Mouse (Mus musculus) cerebellum, postnatal 36 days (tissue): Measurements from ENCODE around the gene Ass1.
A peak's percentile ranks its signal among the peaks of the same experiment; 100 is the strongest.

Source experiments
- DNase-seq, 2 experiments: peaks; one replicate each; pipeline ENCODE4 v3.0.0; 2021 to 2022; ENCODE audit warnings: mixed read lengths in 2 of 2

The Ass1 gene

DNA sequence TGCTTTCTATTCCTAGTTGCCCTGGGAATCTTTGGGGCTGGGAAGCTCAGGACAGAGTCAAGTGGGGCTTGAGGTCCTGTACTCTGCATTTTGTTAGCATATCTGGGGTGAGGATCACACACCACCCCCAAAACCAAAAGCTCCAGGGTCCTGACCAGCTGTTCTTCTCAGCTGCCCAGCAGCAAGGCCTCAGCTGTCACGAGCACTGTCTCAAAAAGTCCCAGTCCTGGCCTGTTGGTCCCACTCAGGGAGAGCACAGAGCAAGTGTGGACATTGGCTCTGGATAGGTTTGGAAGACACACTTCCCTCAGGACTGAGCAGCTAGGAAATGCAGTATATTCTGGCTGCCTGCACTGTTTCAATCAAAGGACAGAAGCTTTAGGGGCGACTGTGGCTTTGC, 20.5 kb downstream of the Ass1 start:
- DNase-seq = no peak

DNA sequence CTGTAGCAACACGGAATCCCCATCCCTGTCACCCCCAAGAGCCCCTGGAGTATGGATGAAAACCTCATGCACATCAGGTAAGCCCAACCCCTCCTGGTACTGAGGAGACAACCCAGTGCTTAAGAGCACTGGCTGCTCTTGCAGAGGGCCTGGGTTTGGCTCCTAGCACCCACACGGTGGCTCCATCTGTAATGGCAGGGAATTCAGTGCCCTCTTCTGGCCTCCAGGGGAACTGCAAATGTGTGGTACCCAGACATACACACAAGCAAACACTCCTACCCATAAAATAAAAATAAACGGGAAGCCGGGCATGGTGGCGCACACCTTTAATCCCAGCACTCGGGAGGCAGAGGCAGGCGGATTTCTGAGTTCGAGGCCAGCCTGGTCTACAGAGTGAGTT, 22.3 kb downstream of the Ass1 start:
- no peak for DNase-seq

DNA sequence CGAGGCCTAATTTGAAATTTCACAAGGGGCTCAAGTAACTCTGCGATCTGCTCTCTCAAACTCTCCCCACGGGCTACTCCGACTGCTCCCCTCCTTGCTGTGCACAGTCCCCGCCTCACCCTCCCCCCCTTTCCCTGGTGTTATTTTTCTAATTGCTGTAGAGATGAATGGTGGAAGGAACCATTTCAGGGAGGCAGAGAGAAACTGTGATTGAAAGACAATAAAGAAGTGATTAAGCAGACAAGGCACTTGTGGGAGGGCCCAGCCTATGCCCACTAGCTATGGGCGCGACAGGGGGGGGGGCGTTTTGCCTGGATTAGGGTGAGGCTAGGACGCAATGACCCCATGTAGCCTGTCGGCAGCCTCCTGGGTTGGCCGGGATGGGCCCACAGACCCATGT, 23.2 kb downstream of the Ass1 start:
- DNase-seq = no peak

DNA sequence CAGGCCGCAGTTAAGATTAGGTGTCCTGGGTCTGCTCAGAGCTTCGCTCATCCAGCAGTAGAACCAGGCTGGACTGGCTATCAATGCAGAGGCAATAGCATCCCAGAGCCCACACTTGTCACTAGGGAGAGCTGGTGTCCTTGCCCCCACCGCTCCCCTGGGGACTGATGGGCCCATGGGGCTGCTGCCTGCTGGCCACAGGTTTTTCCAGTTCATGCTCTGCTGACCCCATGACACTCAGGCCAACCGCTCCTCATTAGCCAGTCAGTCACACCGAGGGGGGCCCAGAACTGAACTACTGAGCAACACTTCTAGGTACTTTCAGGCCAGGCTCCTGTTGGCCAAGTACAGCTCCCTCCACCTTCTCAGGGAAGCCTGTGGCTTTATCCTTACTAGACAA, 24.3 kb downstream of the Ass1 start:
- DNase-seq = no peak

DNA sequence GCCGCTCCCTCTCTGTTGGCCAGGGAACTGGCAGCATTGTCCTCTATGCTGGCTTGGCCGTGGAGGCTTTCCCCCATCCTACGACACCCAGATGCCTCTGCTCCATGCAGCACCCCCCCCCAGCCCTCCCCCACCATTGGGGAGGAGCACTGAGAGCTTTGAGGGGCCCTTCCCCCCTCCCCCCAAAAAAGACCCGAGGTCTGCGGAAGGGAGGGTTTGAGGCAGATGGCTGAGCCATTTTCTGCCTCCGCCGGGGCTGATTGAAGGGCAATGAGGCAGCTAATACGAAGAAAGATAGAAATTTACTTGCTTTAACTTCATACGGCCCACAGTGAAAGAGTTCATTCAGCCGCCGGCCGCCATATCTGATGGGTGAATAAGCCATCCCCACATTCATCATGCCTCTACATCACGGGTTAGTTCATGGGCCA, 25.1 kb downstream of the Ass1 start:
- DNase-seq = no peak

DNA sequence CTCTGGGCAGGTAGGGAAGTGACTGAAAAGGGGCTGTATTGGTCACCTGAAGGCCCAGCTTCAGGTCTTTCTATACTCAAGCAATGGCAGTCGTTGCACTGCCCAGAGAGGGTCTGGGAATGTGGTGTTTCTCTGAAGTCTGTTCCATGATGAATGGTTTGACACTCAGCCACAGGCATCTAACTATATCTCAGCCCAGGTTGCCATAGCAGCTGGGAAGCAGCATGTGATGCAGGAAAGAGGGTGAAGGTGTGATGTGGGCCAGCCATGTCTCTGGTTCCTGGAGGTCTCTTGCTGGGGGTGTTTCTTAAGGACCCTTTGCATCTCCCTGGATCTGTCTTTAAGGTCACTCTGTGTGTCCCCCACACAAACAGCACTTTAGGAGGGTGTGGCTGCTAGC, 26.1 kb downstream of the Ass1 start:
- DNase-seq = no peak

DNA sequence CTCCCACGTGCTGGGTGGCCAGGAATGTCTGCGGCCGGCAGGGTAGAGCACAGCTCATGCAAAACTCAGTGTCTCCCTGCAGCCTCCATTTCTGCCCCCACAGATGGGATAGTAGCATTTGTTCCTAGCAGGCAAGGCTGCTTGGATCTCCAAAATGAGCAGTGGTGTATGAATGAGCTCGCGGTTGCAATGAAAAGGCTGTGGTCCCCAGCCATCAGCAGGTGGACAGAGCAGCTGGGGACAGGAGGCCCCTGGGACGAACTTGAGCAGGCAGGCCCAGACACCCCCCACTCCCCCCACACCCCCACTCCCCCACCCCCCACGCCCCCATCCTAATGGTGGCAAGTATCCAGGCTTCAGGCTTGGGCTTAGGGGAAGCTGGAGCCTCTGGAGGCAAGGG, 27.1 kb downstream of the Ass1 start:
- no peak for DNase-seq

DNA sequence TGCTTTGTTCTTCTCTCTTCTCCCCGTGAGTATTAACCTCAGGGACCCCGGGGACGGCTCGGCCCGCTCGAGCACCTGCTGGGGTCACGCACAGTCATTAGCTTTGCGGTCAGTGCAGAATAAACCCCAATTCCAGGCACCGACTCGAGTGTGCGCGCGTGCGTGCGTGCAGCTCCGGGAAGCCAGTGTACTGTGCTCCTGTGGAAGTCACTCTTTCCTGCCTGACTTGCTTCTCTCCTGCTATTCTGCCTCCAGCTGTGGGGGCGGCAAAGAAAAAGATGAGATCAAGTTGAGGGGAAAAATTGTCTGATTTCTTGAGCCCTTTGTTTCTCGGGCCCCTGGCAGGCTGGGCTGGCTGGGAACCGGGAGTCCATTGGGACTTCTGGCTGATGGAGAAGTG, 27.6 kb downstream of the Ass1 start:
- no peak for DNase-seq

DNA sequence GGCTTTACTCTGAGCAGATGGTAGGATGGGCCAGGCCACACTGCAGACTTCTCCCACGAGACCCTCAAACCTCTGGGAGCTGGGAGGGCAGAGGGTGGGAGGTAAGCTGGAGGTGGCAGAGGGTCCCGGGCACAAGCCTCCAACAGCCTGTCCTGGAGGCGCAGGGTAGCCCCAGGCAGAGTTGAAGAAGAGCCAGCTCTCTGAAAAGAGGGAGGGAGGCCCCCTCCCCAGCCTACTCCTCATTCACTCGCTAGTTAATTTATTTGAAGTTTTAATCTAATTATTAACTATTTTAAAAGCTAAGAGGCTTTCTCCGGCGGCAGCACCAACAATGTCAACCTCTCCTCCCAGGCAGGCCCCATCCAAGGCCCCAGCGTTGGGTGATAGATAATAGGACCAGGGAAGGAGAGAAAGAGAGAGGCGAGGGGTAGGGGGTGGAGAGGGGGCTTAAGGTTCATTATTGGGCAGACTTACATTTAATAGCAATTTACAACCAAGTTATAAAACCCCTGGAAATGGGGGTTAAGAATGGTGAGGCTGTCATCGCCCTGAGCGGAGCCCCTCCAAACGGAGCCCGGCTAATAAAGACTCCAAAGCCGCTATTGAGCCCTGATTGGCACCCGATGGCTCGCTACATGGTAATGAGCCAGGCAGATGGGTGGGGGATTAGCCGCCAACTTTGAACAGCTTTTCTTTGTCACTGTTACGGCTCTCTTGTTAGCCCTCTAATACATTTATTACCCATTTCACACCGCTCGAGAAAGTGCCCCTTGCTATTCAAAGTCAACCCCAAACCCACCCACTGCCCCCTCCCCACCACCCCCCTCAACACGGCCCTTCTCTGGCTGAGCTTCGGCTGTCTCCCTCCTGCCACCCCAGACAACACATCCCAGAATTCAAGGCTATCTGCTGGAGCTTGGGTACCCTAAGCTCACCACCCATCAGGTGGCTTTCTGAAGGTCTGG, 29.6 kb downstream of the Ass1 start:
- no peak for DNase-seq

DNA sequence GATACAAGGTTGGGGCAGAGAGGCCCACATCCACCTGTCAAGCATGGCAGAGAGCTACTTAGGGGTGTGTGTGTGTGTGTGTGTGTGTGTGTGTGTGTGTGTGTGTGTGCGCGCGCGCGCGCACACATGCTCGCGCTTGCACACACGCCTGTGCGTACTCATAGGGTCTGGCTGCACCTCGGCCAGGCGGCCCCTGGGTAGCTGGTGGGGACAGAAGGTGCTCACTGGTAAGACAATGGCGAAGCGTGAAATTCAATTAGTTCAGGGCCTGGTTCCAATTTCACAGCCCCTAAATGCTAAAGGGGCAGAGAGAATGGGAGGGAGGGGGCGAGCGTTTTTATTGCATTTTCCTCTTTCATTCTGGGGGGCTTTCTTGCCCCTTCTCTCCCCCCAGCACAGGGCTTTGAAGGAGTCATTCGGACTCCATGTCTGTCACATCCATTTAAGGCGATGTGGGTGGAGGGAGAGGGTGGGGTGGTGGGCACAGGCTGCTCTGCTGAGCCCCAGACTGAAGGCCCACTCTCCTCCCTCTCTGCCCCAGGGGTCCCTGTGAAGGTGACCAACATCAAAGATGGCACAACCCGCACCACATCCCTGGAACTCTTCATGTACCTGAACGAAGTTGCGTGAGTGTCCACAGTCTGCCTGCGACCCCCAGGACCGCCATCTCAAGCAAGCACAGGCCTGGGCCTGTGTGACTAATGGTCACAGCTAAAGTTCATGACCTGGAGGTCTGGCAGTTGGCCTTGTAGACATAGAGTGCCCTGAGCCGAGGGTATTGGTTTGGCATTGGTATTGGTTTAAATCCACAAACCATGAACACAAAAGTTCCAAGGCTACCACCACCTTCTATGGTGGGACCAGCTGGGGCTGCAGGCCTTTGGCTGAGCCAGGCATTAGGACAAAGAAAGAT, 30.5 kb downstream of the Ass1 start:
- no peak for DNase-seq

DNA sequence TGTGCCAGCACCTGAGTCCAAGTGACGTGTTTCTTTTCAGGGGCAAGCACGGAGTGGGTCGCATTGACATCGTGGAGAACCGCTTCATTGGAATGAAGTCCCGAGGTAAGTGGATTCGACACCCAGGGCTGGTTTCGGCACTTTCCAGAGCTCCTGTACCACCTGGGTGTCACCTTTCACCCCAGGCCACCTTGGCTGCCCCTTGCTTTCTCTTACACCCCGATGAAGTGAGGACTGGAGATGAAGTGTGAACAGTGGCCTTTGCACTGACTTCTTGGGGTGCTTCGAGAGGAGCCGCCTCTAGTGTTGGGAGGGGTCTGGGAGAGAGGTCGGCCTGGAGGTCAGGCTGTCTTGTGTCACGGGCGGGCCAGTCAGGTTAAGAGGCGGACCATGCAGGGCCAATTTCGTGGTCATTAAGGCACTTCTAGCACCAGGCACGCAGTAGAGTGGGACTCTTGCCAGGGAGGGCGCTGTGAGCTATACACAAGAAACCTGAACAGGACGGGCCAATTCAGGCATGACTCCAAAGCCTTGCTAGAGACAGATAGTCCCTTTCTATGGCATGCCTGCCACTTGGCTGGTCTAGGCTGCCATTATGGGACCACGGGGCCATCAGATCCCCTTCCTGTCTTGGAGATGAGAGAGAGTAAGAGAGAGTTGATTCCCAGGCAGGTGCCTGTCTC, 31.6 kb downstream of the Ass1 start:
- DNase-seq = peak; percentile 62 to 63

DNA sequence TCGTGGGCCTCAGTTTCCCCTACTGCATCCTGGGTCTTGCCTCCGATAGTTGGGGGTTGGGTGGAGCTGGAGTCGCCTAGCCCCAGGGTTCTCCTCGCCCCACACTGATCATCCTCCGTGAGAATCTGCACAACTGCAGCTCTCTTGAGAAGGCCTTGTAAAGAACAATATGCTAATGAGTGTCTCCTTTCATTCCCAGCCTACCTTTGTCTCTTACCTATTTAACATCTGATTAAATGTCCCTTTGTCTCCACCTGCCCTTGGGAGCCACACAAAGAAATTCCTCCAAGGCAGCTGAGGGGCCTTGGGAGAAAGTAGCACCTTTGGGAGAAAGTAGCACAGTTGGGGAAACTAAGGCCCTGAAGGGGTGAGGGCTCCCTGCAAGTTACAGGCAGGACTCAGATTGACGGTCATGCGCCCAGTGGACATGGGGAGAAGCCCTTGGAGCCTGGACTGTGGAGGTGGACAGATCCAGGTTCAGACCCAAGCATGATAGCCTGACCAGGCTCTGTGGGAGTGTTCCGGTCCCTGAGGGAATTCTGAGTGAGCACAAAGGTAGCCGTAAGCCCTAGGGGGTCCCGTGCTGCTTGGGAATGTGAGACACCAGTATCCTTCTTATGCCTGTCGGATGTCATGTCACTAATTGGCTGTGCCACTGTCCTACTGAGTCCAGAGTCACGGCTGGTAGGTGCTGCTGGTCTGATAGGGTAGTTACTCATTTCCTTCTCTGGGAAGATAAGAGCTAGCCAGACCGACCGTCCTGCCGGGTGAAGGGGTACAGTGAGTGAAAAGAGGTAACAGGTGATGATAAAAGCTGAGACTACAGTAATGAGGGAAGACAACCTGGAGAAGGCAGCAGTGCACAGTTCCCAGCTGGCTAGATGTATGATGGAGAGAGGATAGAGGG, 32.9 kb downstream of the Ass1 start:
- DNase-seq = no peak

DNA sequence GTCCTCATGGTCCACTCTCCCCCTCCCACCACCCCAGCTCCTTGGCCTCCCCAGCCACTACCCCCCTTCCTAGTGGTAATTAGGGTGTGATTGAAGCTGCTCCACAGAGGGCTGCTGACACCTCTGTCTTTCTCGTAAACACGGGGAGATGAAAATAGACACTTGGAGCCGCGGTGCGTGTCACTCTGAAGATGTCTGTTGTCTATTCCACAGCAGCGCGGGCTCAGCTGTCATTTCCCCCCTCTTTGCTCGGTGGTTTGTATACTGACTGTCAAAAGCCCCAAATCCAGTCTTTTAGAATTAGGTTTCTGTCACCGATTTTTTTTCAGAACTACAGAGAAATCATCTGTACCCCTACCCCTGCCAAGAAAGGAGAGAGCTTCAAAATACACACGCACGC, 35.5 kb downstream of the Ass1 start:
- no peak for DNase-seq

DNA sequence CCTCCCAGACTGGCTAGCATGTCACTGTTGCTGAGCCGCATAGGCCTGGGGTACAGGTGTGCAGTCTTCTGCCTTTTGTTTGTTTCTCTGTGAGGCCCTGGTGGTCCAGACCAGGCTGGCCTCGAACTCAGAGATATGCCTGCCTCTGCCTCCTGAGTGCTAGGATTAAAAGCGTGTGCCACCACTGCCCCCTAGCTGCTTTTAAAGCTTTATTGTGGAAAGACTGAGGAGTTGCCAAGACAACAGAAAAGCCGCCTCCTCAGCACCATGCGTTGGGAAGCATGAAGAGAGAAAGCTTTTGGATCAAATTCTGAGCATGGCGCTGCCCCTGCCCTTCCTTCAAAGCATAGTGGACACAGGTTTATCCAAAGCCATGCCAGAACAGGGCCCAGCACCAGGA, 38.8 kb downstream of the Ass1 start:
- DNase-seq = no peak

DNA sequence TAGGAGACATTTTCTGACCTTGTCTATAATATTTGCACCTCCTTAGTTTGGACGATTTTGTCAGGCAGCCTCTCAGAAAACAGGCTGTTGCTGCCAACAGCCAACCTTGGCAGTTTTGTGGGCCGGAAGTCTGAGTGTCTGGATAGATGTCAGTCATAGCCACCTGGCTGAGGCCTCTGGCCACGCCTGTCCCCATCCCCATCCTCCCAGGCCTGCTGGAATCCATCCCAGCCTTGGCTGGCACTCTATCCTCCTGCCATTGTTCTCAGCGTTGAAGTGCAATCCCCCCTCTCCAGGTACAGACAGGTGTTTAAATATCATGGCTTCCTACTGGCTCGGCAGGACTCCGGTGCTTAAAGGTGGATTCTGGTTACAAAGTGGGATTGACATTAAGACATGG, 41.3 kb downstream of the Ass1 start:
- DNase-seq = peak; percentile 37 to 45

DNA sequence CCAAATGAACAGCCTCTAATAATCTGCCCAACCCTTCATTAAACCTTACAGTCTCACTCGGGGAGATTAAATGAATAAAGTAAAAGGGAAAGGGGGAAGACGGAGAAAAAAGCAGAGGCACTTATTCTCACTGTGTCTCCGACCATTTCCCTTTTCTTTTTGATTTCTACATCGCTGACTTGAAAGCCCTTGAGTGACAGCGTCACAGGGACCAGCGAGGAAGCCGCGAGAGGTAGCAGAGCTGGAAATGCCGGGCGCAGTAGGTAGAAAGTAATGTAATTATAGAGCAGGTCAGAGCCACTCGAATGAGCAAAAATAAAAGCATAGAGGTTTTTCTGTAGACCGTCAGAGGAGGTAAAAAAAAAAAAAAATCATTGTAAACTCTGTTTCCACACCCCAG, 46.5 kb downstream of the Ass1 start:
- DNase-seq = no peak

DNA sequence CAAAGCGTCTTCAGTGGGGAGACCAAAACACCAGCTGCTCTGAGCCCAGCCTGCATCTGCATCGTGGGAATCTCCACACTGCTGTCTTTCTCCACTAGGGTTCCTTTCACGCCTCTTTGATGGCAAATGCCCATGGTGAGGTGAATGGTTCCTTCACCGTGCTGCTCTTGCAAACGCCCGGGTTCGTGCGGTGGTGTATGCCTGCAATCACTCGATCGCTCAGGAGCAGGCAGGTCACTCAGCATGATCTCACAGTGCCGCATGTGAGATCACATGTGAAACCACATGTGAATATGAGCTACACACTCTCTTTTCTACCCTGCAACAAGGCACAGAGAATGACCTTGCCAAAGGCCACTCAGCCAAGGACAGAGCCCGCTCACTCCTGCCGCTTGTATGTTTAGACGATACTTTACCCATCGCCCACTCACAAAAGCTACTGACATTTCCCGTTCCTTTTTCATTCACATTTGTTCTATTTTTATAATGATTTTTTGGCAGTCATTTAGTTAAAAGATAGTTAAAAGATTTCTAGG, 51.9 kb downstream of the Ass1 start:
- DNase-seq = no peak

DNA sequence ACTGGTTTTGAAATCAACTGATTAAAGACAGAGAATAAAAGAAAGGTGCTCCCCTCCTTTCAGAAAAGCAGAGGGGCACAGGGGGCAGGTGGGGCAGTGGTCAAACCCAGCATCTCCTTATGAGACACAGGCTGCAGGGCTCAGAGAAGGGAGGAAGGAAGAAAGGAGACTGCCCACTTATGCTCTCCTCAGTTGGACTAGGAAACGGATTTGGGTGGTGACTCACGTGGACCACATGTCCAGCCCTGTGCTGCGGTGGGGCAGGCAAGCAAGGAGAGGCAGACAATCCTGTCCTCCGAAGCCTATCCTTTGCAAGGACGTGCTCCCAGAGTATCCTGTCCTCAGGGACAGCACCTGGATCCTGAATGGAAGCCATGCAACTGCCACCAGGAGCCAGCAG, 54.6 kb downstream of the Ass1 start:
- DNase-seq = no peak

DNA sequence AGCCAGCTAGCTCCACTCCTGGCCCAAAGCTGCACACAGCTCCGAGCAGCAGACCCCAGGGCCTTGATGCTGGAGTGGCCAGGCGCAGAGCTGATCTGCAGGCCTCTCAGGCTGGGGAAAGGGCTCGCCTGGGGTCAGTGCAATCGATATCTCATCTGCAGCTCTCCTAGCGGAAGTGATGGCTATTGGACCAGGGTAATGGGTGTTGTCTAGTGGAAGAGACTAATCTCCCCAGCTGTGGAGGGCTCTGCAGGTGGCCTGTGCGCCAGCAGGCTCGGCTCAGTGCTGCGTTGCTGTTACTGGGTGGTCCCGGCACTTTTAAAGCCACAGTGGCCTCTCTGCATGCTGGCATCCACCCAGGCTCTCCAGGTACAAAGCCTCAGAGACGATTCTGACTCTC, 55.8 kb downstream of the Ass1 start:
- no peak for DNase-seq

DNA sequence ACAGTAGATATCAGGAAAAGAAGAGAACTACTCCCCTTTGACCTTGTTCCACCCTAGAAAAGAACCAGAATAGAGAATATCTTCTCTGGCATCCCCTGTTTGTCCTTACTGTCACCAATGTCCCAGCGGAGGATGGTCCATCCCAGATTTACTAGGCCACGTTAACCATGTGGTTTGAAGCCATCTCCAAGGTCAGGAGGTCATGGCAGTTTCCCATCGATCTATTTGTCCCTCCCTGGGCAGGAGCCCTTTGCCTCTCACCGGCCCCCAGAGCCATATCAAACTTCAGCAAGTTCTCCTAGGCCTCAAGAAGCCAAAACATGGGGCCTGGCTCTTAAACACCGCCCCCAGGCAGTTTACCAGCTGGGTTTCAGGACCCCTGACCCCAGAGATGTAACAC, 60.2 kb downstream of the Ass1 start:
- no peak for DNase-seq

DNA sequence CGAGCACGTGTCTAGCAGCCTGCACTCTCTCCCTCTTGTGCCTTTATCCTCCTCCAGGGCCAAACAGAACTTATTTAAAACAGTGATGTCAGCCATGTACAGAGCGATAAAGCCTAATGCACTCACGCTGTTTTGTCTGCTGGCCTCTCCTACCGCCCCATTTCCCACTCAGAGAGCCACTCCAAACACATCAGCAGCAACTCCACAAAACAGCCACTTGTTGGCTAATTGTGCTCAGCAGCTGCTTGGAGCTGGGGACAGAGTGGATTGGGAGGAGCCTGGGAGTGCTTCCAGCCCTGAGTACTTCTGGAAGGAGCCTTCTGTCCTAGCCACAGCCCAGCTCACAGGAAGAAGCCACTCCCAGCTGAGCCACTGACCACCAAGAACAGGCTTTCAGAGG, 67.0 kb downstream of the Ass1 start:
- no peak for DNase-seq

DNA sequence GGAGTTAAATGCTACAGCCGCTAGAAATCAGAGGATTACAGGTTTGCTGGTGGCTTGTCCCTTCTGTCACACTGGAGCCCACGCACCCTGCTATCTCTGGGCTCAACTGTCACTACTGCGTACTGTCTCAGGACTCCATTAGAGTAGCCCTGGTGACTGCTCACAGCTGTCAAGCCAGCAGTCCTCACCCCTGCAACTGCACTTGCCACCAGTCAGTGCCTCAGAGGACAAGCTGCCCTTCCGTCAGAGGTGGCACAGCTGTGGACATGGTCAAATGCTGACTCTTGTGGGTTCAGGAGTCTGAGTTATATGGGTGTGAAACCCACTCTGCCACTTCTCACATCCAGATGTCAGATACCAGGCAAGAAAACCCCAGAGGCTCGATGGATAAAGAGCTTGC, 68.7 kb downstream of the Ass1 start:
- no peak for DNase-seq
